Mouse (Mus musculus) erythroblast, embryonic 14.5 days (primary cell): Measurements from ENCODE around the gene Tppp.

Source experiments
- GATA1 ChIP-seq: IDR thresholded peaks from 2 replicates; pipeline ENCODE4 v1.6.1; 2012; ENCODE audit warnings: low read length, inconsistent platforms, mixed read lengths
- TAL1 ChIP-seq: IDR thresholded peaks from 3 replicates; pipeline ENCODE4 v1.6.1; 2012; ENCODE audit warnings: low read length, inconsistent platforms, mixed read lengths

DNA sequence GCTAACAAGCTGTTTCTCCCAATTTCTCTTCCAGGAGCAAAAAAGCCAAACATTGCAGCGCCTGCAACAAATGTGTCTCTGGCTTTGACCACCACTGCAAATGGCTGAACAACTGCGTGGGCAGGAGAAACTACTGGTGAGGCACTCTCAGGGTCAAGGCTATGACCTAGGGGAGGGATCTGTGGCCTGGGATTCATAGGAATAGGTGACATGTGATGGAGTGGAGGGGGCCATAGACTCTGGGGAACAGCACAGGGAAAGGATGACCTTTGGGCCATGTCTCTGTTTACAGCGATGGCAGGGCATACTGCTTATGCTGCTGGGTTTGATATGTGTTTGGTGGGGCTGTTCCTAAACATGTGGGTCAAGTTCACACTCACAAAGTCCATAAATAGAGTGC is 34.7 kb upstream of the Tppp start:
- TF ChIP-seq GATA1 = no peak
- TF ChIP-seq TAL1 = no peak
